Mouse (Mus musculus) olfactory bulb, adult 2 months (tissue): ENCODE data around the gene Smim11. TPM values are rescaled to one million over a fixed set of nuclear protein-coding genes. Genes with fewer than 3 reads are reported as not detected.

ENCODE experiments used
- H3K27ac ChIP-seq: fragments of 200-500 bp; 2 replicates; pipeline ENCODE4 v1.5.1; 2012; ENCODE audit warnings: low read depth, low read length; ENCODE audit not compliant: insufficient read depth
- H3K4me1 ChIP-seq: fragments of 200-500 bp; 2 replicates; pipeline ENCODE4 v1.6.1; 2012; ENCODE audit warnings: low read length; ENCODE audit not compliant: control insufficient read depth, insufficient read depth
- H3K4me3 ChIP-seq: fragments of 200-500 bp; 2 replicates; pipeline ENCODE4 v1.5.1; 2012; ENCODE audit warnings: mild to moderate bottlenecking, low read depth, low read length, moderate library complexity; ENCODE audit not compliant: insufficient read depth
- CTCF ChIP-seq: fragments of 200-500 bp; IDR thresholded peaks from 2 replicates; pipeline ENCODE4 v1.5.1; 2012; ENCODE audit warnings: low read depth, mild to moderate bottlenecking, low read length, moderate library complexity; ENCODE audit not compliant: insufficient read depth
- POLR2A ChIP-seq: fragments of 200-500 bp; IDR thresholded peaks from 2 replicates; pipeline ENCODE4 v1.6.1; 2012; ENCODE audit warnings: mild to moderate bottlenecking, low read depth, low read length, moderate library complexity; ENCODE audit not compliant: insufficient read depth
- WGBS: fragments of 180-500 bp; shearing (Covaris S2); methylation state at CpG from one replicate; pipeline ENCODE4 v1.1.7; 2018; 5-methylcytosine and 5-hydroxymethylcytosine counted together
- polyA plus RNA-seq: library from polyadenylated mRNA; stranded (reverse); fragments of >200 nt; gene quantifications from 2 replicates; pipeline ENCODE4 v1.2.4, GENCODE M21; 2012; ENCODE audit warnings: low replicate concordance; ENCODE audit not compliant: missing spikeins, insufficient read depth, insufficient read length

Gene Smim11
- polyA plus RNA-seq, 1 experiment: not detected

DNA sequence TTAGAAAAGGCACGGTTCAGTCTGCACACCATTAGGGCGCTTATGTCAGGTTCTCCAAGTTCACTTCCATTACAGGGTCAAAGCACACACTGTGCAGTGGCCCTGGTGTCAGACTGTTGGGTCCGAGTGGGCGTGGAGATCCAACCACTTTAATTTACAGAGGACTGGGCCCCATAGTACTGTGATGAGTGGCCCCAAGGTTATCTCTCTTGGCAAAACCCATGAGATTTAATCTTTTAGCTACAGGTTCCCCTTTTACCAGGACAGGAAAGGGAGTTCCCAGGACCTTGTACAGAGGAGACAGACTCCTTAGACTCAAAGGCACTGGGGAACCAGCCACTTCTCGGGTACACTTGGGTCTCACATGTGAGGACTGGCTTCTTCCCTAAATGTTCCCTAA, 54.3 kb downstream of the Smim11 start:
- TF ChIP-seq CTCF (no peak), POLR2A (no peak)
- no peak overlapping the region for H3K27ac ChIP-seq
- no peak overlapping the region for H3K4me3 ChIP-seq
- H3K4me1 ChIP-seq: 0 out of 2 replicates have a peak, but pooled peaks cover 3% of the 10 kb centered on the region
- WGBS: 91% methylated on average over 5 of the region's 5 CpGs

DNA sequence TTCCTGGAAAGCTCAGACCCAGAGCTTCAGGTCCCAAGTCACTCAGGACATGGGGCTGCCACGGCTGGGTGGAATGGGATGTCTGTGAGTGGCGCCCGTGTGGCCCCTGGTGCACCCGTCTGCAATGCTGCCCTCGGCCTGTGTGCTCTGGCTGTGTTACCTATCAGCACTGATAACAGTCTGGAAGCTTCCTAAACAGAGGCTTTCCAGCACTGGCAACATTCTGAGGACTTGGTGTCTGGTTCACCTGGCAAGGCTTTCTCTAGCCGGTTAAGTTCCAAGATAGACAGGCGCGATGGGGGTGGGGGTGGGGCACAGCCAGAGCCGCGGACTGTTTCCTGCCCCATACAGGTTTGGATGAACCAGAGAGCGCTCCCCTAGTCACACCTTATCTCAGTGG, 54.9 kb downstream of the Smim11 start:
- no peak overlapping the region for H3K4me3 ChIP-seq
- H3K4me1 ChIP-seq: 0 out of 2 replicates have a peak, but pooled peaks cover 3% of the 10 kb centered on the region
- TF ChIP-seq POLR2A (no peak), CTCF (no peak)
- WGBS: 86% methylated on average over 11 of the region's 11 CpGs
- H3K27ac ChIP-seq: no peak overlapping the region

DNA sequence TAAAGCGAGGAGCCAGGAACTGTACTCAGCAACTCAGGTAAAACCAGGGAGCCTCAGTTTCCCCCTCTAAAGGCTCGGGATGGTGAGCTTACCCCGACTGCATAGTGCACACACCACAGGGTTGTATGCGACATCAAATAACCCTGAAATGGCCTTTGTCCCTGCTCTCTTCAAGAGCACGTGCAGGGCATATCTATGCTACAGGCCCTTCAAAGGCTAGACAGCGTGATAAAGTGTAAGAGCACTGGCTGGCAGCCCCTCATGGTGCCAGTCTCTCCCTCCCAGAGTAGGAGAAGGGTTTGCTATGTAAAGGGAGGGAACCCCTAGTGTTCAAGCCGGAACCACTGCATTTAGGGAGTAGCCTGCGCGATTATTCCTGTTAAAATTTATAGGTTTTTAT, 55.9 kb downstream of the Smim11 start:
- TF ChIP-seq POLR2A: no peak
- TF ChIP-seq CTCF: no peak
- no peak overlapping the region for H3K4me3 ChIP-seq
- 0 out of 2 replicates have a peak, but pooled peaks cover 3% of the 10 kb centered on the region for H3K4me1 ChIP-seq
- no peak overlapping the region for H3K27ac ChIP-seq
- WGBS: 88% methylated on average over 9 of the region's 9 CpGs

DNA sequence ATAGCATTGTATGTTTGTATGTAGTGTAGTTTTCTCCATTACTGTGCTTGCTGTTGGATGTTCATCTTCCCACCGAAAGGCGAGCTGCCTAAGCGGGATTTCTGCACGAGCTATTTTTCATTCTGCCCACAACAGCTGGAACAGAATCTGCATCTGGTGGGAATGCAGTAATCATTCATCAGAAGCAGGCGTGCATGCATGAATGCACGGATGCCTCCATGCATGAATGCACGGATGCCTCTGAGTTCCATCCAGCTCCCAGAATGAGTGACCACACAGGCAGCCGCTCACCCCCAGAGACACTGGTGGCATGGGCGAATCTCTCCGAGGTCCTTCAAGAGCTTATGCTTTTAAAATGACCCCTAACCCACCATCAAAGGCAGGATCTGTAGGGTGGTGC, 56.5 kb downstream of the Smim11 start:
- 65% methylated on average over 10 of the region's 10 CpGs for WGBS
- H3K27ac ChIP-seq: no peak overlapping the region
- 0 out of 2 replicates have a peak, but pooled peaks cover 3% of the 10 kb centered on the region for H3K4me1 ChIP-seq
- TF ChIP-seq POLR2A (no peak), CTCF (no peak)
- H3K4me3 ChIP-seq: no peak overlapping the region

DNA sequence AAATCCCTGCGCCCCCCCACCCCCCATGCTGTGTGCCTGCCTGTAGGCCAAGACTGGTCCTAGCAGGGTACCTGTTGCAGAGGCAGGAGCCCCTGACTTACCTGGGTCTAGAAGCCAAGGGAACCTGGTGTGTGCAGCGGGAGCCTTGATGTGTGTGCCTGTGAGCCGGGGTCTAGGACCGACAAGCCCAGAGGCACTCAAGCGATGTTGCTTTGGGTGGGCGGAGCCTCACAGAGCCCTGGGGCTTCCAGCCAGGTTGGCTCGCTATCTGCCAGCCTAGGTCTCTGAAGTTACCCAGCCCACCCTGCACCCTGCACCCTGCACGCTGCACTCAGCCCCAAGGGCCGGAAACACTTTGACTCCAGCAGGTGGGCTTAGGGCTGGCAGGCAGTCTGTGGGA, 57.6 kb downstream of the Smim11 start:
- TF ChIP-seq CTCF: no peak
- no peak for TF ChIP-seq POLR2A
- no peak overlapping the region for H3K4me3 ChIP-seq
- H3K27ac ChIP-seq: no peak overlapping the region
- 0 out of 2 replicates have a peak, but pooled peaks cover 3% of the 10 kb centered on the region for H3K4me1 ChIP-seq
- WGBS: 37% methylated on average over 9 of the region's 9 CpGs

DNA sequence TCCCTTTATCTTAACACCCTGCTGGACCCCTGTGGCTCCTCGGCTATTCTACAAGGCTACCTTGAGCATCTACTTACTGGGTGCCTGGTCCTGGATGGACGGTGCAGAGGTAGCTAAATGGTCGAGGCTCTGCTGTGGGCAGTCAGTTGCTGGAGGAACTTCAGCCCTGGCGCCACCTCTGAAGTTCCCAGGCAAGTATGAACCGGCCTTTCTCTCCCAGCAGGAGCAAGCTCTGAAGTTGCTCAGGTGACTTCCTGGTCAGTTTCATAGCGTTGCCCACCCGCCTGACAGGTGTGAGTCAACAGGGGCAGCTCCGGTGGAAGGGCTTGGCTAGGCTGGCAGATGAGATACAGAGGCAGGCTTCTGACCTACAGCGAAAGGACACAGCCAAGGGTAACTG, 58.1 kb downstream of the Smim11 start, which contains the start of gene Kcne1:
Gene Kcne1, minus strand, starts transcription at position 240 of the 400 bp plus-strand sequence.
- no peak within 1 kb of the TSS for H3K27ac ChIP-seq
- TF ChIP-seq CTCF (no peak), POLR2A (no peak)
- 0 out of 2 replicates have a peak, but pooled peaks cover 3% of the 10 kb centered on the region for H3K4me1 ChIP-seq
- H3K4me3 ChIP-seq: no peak within 1 kb of the TSS
- 74% methylated on average over 9 of the region's 9 CpGs for WGBS

DNA sequence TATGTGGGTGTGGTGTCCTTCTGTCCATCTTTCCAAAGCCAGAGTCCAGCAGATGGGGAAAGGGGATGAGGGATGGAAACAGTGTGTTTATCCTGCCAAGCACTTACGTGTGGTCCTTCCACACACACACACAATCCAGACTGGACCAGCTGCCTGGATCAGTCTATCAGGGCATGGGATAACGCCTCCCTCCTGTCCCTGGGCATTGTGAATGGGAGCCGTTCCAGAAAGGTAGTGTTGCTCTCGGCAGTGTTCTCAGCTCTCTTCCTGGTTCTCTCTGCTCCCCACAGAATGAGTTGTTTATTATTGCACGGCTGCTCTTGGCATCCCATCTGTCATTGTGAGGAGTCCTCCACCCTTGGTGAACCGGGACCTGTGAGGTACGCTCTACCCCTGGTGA, 59.6 kb downstream of the Smim11 start:
- TF ChIP-seq CTCF (no peak), POLR2A (no peak)
- no peak overlapping the region for H3K27ac ChIP-seq
- no peak overlapping the region for H3K4me3 ChIP-seq
- 0 out of 2 replicates have a peak, but pooled peaks cover 3% of the 10 kb centered on the region for H3K4me1 ChIP-seq
- WGBS: 80% methylated on average over 7 of the region's 7 CpGs

Other genes with a start within 250 kb of the Smim11 start
- not detected in 2 replicates for gene Mrps6, start 243.0 kb upstream of the Smim11 start, polyA plus RNA-seq
- gene Gm49711, start 243.0 kb upstream of the Smim11 start, polyA plus RNA-seq: not detected in 2 replicates
- not detected in 2 replicates for gene Slc5a3, start 243.0 kb upstream of the Smim11 start, polyA plus RNA-seq
- gene Kcne2, start 8.9 kb upstream of the Smim11 start, polyA plus RNA-seq: not detected in 2 replicates
- not detected in 2 replicates for gene Fam243, start 20.2 kb downstream of the Smim11 start, polyA plus RNA-seq
- not detected in 2 replicates for gene Kcne1, start 58.2 kb downstream of the Smim11 start, polyA plus RNA-seq
- gene Rcan1, start 169.6 kb downstream of the Smim11 start, polyA plus RNA-seq: not detected in 2 replicates
- not detected in 2 replicates for gene Clic6, start 184.4 kb downstream of the Smim11 start, polyA plus RNA-seq